Mouse (Mus musculus) intestine, embryonic 16.5 days (tissue): ENCODE measurements around the gene Rbfox2. TPM values are rescaled to one million over a fixed set of nuclear protein-coding genes. Genes with fewer than 3 reads are reported as not detected.

Experiments used
- ATAC-seq: fragments of 200-750 bp; cut with Nextera tagmentation; 2 replicates; pipeline ENCODE4 v1.8.0; 2017; ENCODE audit warnings: moderate TSS enrichment, moderate library complexity
- H3K27ac ChIP-seq: fragments of 300-500 bp; sonication (generic); 2 replicates; pipeline ENCODE4 v1.5.1; 2014; ENCODE audit warnings: mild to moderate bottlenecking, low read length
- H3K27me3 ChIP-seq: fragments of 300-500 bp; sonication (generic); replicated peaks from 2 replicates; pipeline ENCODE4 v1.6.1; 2014; ENCODE audit warnings: low read length, control low read depth, mixed read lengths; ENCODE audit not compliant: control insufficient read depth, insufficient read depth
- H3K36me3 ChIP-seq: fragments of 300-500 bp; sonication (generic); 2 replicates; pipeline ENCODE4 v1.6.1; 2014; ENCODE audit warnings: low read length, control low read depth; ENCODE audit not compliant: control insufficient read depth, insufficient read depth
- H3K4me1 ChIP-seq: fragments of 300-500 bp; sonication (generic); 2 replicates; pipeline ENCODE4 v1.6.1; 2014; ENCODE audit warnings: low read length, control low read depth, mixed read lengths; ENCODE audit not compliant: control insufficient read depth, insufficient read depth
- H3K4me2 ChIP-seq: fragments of 300-500 bp; sonication (generic); 2 replicates; pipeline ENCODE4 v1.6.1; 2014; ENCODE audit warnings: low read depth, low read length, control low read depth
- H3K4me3 ChIP-seq: fragments of 300-500 bp; sonication (generic); 2 replicates; pipeline ENCODE4 v1.5.1; 2014; ENCODE audit warnings: mild to moderate bottlenecking, low read length
- H3K9ac ChIP-seq: fragments of 300-500 bp; sonication (generic); 2 replicates; pipeline ENCODE4 v1.6.1; 2014; ENCODE audit warnings: low read depth, low read length
- H3K9me3 ChIP-seq: fragments of 300-500 bp; sonication (generic); 2 replicates; pipeline ENCODE4 v1.6.1; 2016; ENCODE audit warnings: low read length, control low read depth; ENCODE audit not compliant: control insufficient read depth
- WGBS: fragments of 180-500 bp; shearing (Covaris S2); extraction: QIAGEN DNeasy Blood & Tissue Kit; methylation state at CpG from one replicate; pipeline ENCODE4 v1.1.7; 2014; 5-methylcytosine and 5-hydroxymethylcytosine counted together
- polyA plus RNA-seq: library from polyadenylated mRNA; unstranded; fragments of >200 nt; fragmentation: Nextera tagmentation; extraction: Ambion mirVana; gene quantifications from 2 replicates; pipeline ENCODE4 v1.2.1, GENCODE M21; 2015

Rbfox2 gene
- polyA plus RNA-seq, 1 experiment from 2014 or later: 31.5 TPM

DNA sequence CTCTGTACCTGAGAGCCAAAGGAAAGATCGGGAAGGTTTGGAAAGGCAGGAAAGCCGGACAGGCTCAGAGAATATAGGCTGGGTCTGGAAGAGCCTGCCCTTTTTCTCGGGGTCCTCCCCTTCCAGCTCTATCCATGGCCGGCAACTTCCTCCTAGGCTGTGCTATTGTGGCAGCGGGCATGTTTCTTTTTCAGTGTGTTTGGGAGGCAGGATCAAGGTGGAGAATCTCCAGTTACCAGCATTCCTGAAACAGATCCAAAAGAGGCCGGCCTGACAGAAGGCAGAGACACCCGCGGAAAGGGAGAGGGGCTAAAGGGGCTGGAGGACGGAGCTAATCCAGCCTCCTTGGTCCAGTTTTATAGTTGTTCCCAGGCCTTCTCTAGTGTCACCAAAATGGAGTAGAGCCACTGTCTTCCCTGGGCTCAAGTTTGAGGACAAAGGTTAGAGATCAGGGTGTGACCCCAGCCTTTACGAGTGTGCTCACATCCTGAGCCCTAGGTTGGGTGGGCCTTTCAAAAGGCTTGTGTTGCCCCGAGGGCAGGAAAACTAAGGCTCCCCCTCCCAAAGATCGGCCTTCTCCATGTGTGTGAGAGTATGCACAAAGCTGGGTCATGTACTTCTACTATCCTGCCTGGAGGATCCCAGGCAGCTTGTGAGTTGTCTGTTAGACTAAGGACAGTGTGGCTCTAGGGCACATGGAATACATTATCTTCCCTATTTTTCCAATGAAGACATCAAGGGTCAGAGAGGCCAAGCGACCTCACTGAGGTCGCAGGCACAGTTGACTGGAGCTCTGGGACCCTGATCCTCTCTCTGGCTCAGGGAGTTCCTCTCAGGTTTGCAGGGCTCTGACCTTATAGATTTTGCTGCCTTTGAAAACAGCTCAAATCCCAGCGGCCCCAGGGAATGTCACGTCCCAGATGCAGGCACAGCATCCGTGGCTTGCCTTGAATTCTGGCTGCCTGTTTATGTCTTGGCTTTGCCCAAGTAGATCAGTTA lies 37.6 kb upstream of the Rbfox2 start:
- Histone ChIP-seq H3K9ac (peak overlapping the region; percentile 47; the same call in 1 of the 2 replicates), H3K27me3 (no peaks in the 10 kb centered on the region), H3K4me1 (peaks cover 23% of the 10 kb centered on the region), H3K9me3 (no peaks in the 10 kb centered on the region), H3K4me2 (peak overlapping the region; percentile 52; the same call in 1 of the 2 replicates), H3K4me3 (peak overlapping the region; percentile 3; the same call in 1 of the 2 replicates), H3K27ac (peak overlapping the region; percentile 79), H3K36me3 (no peaks in the 10 kb centered on the region)
- peak; percentile 62 for ATAC-seq
- WGBS: 33% methylated on average over 17 of the region's 17 CpGs

- Histone ChIP-seq H3K4me2 (peak overlapping the region; percentile 52), H3K36me3 (no peaks in the 10 kb centered on the region), H3K27ac (peak overlapping the region; percentile 79), H3K4me3 (peak overlapping the region; percentile 25), H3K9me3 (no peaks in the 10 kb centered on the region), H3K4me1 (peaks cover 28% of the 10 kb centered on the region), H3K9ac (peak overlapping the region; percentile 47), H3K27me3 (no peaks in the 10 kb centered on the region)
- WGBS: 10% methylated on average over 13 of the region's 13 CpGs
- ATAC-seq: peak; percentile 72
Measured at GRCm38 (mm10) chr15:77343527-77344091, 36.8 kb upstream of the Rbfox2 start.

- Histone ChIP-seq H3K9ac (peak overlapping the region; percentile 47), H3K4me1 (peaks cover 33% of the 10 kb centered on the region), H3K27ac (peak overlapping the region; percentile 79), H3K36me3 (no peaks in the 10 kb centered on the region), H3K9me3 (no peaks in the 10 kb centered on the region), H3K4me2 (peak overlapping the region; percentile 52), H3K4me3 (peak overlapping the region; percentile 25), H3K27me3 (no peaks in the 10 kb centered on the region)
- ATAC-seq: peak; percentile 9
- 33% methylated on average over 18 of the region's 18 CpGs for WGBS
Measured at GRCm38 (mm10) chr15:77342962-77343526, 36.2 kb upstream of the Rbfox2 start.

- Histone ChIP-seq H3K9ac (no peak overlapping the region), H3K27ac (no peak overlapping the region), H3K36me3 (no peaks in the 10 kb centered on the region), H3K4me2 (no peak overlapping the region), H3K27me3 (no peaks in the 10 kb centered on the region), H3K4me1 (peaks cover 42% of the 10 kb centered on the region), H3K4me3 (no peak overlapping the region), H3K9me3 (no peaks in the 10 kb centered on the region)
- no peak for ATAC-seq
- 89% methylated on average over 6 of the region's 6 CpGs for WGBS
Measured at GRCm38 (mm10) chr15:77342005-77342404, 35.2 kb upstream of the Rbfox2 start.

GRCm38 (mm10) chr15:77340581-77340980 lies 33.8 kb upstream of the Rbfox2 start:
- Histone ChIP-seq H3K27ac (no peak overlapping the region), H3K36me3 (no peaks in the 10 kb centered on the region), H3K4me1 (peaks cover 50% of the 10 kb centered on the region), H3K4me3 (no peak overlapping the region), H3K9me3 (no peaks in the 10 kb centered on the region), H3K4me2 (no peak overlapping the region), H3K9ac (no peak overlapping the region), H3K27me3 (no peaks in the 10 kb centered on the region)
- ATAC-seq: no peak

DNA sequence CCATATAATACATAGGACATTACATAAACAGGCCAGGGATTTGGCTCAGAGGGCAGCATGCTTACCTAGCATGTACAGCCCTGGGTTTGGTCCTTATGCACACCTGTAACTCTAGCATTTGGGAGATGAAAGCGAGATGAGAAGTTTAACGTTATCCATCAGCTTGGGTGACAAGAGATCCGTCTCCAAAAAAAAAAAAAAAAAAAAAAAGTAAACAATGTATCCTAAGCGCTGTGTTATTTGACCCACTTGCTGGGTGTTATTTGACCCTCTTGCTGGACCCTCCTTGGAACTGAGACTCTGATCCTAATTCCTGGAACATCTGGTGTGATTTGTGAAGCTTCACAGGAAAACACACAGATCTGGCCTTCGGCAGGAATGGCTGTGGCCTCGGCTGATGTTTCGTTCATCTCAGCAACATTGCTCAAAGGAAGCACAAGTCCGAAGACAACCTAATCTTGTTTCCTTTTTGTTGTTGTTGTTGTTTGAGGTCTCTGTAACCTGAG lies 32.2 kb upstream of the Rbfox2 start:
- H3K4me1 ChIP-seq: peaks cover 46% of the 10 kb centered on the region
- no peaks in the 10 kb centered on the region for H3K9me3 ChIP-seq
- no peaks in the 10 kb centered on the region for H3K27me3 ChIP-seq
- H3K4me2 ChIP-seq: no peak overlapping the region
- no peaks in the 10 kb centered on the region for H3K36me3 ChIP-seq
- H3K9ac ChIP-seq: no peak overlapping the region
- peak overlapping the region; percentile 67 for H3K27ac ChIP-seq
- ATAC-seq: no peak
- no peak overlapping the region for H3K4me3 ChIP-seq
- WGBS: 39% methylated on average over 8 of the region's 8 CpGs

- Histone ChIP-seq H3K27ac (peak overlapping the region; percentile 78), H3K36me3 (no peaks in the 10 kb centered on the region), H3K9me3 (no peaks in the 10 kb centered on the region), H3K27me3 (no peaks in the 10 kb centered on the region), H3K4me2 (peak overlapping the region; percentile 26; the same call in 1 of the 2 replicates), H3K9ac (peak overlapping the region; percentile 30), H3K4me3 (no peak overlapping the region), H3K4me1 (peaks cover 41% of the 10 kb centered on the region)
- ATAC-seq: peak; percentile 80
- WGBS: 51% methylated on average over 7 of the region's 7 CpGs
Measured at GRCm38 (mm10) chr15:77338451-77338850, 31.6 kb upstream of the Rbfox2 start.

GRCm38 (mm10) chr15:77337926-77338325 lies 31.1 kb upstream of the Rbfox2 start:
- no peak for ATAC-seq
- H3K4me1 ChIP-seq: peaks cover 35% of the 10 kb centered on the region
- H3K9me3 ChIP-seq: no peaks in the 10 kb centered on the region
- H3K4me3 ChIP-seq: no peak overlapping the region; the same call in 1 of the 2 replicates
- 59% methylated on average over 3 of the region's 3 CpGs for WGBS
- H3K4me2 ChIP-seq: peak overlapping the region; percentile 26
- H3K9ac ChIP-seq: peak overlapping the region; percentile 30
- no peaks in the 10 kb centered on the region for H3K27me3 ChIP-seq
- H3K36me3 ChIP-seq: no peaks in the 10 kb centered on the region
- H3K27ac ChIP-seq: peak overlapping the region; percentile 78

DNA sequence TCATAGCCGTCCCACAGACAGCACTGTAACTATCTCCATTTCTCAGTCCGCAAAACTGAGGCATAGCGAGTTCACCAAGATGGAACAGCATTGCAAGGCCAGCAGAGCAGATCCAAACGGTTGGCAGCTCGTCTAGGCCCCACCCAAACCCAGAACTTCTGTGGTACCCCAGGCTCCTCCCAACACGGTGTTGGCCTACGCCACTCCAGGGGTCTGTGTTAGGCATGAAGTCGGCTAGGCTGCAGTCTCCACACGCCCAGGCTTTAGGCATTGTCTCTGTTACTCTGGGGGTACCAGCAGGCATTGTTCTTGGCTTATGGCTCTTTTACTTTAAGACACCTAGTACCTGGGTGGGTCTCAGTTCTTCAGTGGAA lies 30.2 kb upstream of the Rbfox2 start:
- Histone ChIP-seq H3K4me1 (peaks cover 33% of the 10 kb centered on the region), H3K27me3 (no peaks in the 10 kb centered on the region), H3K36me3 (no peaks in the 10 kb centered on the region), H3K9me3 (no peaks in the 10 kb centered on the region), H3K4me2 (peak overlapping the region; percentile 46), H3K4me3 (peak overlapping the region; percentile 37; the same call in 1 of the 2 replicates), H3K27ac (peak overlapping the region; percentile 64), H3K9ac (peak overlapping the region; percentile 57)
- ATAC-seq: no peak
- WGBS: 38% methylated on average over 9 of the region's 9 CpGs
